Mouse (Mus musculus) liver, adult (tissue): ENCODE measurements around the gene Gm1527.

Experiments
- GATA4 ChIP-seq: IDR thresholded peaks from 2 replicates; pipeline ENCODE4 v1.6.1; 2014; ENCODE audit warnings: mild to moderate bottlenecking, low read length; ENCODE audit not compliant: insufficient replicate concordance

Gene Gm1527

GRCm38 (mm10) chr3:28892317-28892716, at the start of gene Gm1527:
Gm1527 (plus strand) TSS chr3:28892617.
- TF ChIP-seq GATA4 = no peak

- TF ChIP-seq GATA4 = no peak
Observed at GRCm38 (mm10) chr3:28843231-28843630, 49.2 kb upstream of the Gm1527 start.

GRCm38 (mm10) chr3:28847115-28847514, 45.3 kb upstream of the Gm1527 start:
- no peak for TF ChIP-seq GATA4

- TF ChIP-seq GATA4 = no peak
Observed at GRCm38 (mm10) chr3:28965931-28966330, 73.5 kb downstream of the Gm1527 start.

- TF ChIP-seq GATA4 = no peak
Observed at GRCm38 (mm10) chr3:28968851-28969250, 76.4 kb downstream of the Gm1527 start.
